Mouse (Mus musculus): ENCODE results near the gene Smpd1.
A peak's percentile ranks its signal among the peaks of the same experiment; 100 is the strongest.

Gene Smpd1

GRCm38 (mm10) chr7:105562317-105562716 is 8.2 kb downstream of the Smpd1 start:
- DNase-seq (ENCODE audit: low read depth): peak; percentile 22

GRCm38 (mm10) chr7:105563367-105563766 is 9.2 kb downstream of the Smpd1 start:
- no peak for DNase-seq (ENCODE audit: low read depth)

DNA sequence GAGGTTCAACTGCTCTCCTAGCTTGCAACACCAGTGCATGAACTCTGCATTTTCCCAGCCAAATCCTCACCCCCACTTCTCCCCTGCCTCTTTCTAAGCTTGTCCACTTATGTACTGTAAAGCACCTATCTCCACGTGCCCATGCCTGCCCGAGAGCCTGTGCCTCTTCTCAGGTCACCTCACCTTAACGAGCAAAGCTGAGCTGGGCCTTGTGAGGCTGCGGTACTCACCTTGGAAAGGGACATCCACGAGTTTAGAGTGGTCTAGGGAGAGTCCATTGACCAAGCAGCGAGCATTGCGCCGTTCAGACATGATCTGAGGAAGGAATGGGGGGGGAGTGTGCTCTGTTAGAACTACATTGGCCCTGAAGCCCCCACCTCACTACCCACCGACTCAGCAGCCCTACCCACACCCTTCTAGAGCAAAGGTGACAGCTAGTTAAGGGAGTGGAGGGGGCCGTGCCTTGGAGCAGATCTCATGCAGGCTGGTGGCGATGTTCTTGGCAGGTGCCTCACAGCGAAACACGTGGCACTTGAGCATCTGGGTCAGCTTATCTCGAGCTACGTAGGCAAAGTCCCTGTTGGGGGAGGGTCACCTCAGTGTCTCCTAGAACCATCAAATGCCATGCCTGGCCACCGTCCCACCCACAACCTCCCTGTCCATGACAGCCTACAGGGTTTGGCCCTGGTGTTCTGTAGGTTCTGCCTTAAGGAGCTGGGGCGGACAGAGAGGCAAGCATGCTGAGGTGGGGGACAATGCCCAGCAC is 11.1 kb downstream of the Smpd1 start:
- no peak for DNase-seq (ENCODE audit: low read depth)

GRCm38 (mm10) chr7:105568583-105568982 is 14.4 kb downstream of the Smpd1 start:
- no peak for DNase-seq (ENCODE audit: low read depth)

GRCm38 (mm10) chr7:105568988-105569471 is 14.9 kb downstream of the Smpd1 start:
- no peak for DNase-seq (ENCODE audit: low read depth)

DNA sequence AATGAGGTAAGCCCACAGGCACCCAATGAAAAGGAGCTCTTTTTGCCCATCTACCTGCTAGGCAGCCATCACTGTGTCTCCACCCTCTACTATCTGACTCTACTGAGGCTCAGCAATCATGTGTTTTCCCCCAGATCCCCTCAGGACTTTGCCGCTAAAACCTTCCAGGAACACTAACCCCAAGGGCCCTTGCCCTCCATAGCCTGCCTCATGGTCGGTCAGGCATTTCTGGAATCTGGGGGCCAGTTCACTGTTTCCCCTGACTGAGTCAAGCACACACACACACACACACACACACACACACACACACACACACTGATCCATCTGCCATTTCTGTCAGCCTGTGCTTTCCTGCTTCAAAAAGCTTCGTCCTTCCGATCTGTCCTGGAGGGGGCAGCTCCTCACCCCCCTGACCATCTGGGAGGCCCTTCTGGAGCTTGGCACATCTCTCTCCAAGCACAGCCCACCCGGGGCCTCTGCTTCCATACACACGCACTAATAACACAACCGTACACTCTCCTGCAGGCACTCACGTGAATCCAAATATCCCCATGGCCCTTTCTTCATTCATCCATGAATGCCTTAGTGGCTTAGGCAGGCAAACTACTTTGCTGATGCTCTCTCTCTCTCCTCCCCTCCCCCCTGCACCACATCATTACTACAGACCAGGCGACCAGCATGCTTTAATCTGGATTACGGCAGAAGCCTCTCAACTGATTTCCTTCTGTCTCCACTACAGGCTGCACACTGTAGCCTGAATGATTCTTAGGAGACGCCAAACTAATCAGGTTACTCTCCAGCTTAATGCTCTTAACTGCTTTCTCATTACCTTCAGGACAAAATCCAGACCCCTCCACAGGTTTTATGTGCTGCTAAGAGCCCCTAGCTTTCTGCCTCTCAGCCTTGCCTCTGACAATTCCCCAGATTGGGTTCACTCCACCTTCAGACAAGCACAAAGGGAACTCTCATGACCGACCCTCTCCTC is 15.6 kb downstream of the Smpd1 start:
- no peak for DNase-seq (ENCODE audit: low read depth)

DNA sequence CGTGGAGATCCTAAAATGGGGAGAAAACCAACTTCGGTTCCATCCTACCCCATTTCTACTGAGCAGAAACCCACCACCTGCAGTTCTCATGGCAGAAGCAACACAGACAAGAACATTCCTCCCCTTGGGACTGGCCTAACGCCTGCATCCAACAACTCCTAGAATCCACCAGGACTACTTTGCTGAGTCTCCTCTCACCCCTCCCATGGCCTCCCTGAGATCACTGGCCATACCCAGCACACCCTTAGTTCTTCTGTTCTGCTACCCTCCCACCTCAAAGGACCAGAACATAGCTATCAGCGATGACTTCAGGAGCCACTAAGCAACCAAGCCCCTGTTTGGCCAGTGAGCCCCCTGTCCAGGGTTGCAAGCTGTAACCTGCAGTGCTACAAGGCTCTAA is 16.6 kb downstream of the Smpd1 start:
- DNase-seq (ENCODE audit: low read depth): no peak

- DNase-seq (ENCODE audit: low read depth): no peak
Measured at GRCm38 (mm10) chr7:105572949-105573348, 18.8 kb downstream of the Smpd1 start.

- DNase-seq (ENCODE audit: low read depth): no peak
Measured at GRCm38 (mm10) chr7:105574537-105574936, 20.4 kb downstream of the Smpd1 start.

GRCm38 (mm10) chr7:105576166-105576748 is 22.1 kb downstream of the Smpd1 start:
- DNase-seq (ENCODE audit: low read depth): no peak

DNA sequence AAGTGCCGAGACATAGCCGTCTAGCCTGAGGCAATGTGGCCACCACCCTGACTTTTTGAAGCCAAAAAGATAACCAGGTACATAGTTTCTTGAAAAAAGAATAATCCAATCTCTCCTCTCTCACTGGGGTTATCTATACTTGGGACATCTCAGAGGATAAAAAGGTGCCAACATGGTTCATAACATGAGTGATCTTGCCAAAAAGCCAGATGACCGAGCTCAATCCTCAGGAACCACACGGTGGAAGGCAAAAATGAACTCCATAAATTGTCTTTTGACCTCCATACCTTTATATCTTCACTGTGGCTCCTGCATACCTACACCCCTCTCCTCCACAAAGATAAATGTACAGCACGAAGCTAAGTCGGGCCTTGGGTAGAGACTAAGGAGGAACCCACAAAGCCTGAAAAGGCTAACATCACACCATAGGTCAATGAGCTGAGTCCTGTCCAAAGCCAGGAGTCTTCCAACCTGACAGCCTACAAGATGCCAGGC is 23.3 kb downstream of the Smpd1 start:
- DNase-seq (ENCODE audit: low read depth): no peak

- DNase-seq (ENCODE audit: low read depth): no peak
Measured at GRCm38 (mm10) chr7:105578481-105578880, 24.3 kb downstream of the Smpd1 start.

GRCm38 (mm10) chr7:105580627-105581089 is 26.5 kb downstream of the Smpd1 start:
- DNase-seq (ENCODE audit: low read depth): no peak

DNA sequence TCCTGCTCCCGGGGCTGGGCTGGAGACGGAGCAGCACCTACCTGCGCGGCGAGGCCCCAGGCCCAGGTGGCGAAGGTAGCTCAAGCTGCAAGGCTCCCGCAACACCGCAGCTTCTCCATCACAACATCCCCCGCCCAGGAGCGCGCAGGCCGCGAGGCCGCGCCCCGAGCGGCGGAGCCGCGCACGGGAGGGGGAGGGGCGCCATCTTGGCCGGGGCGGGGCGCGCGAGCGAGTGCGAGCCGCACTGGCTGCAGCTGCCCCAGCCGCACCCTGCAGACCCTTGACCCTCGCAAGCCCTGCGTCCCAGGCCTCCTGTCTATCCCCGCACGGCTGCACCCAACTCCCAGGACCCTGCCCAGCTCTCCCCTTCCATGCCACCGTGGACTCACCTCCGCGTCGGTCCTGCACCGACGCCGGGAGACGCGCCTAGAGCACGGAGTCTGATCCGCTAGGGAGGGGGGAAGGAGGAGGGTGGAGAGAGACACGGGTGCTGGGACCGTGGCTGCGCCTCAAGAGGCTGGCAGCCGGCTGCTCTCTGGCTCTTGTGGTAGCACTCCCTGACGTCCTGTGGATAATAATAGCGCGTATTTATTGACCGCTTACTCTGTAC is 27.0 kb downstream of the Smpd1 start, which contains the start of gene Apbb1:
Gene Apbb1, minus strand, starts transcription at position 560 of the 610 bp plus-strand sequence.
- DNase-seq (ENCODE audit: low read depth): no peak

- no peak for DNase-seq (ENCODE audit: low read depth)
Measured at GRCm38 (mm10) chr7:105581959-105582358, 27.8 kb downstream of the Smpd1 start.

DNA sequence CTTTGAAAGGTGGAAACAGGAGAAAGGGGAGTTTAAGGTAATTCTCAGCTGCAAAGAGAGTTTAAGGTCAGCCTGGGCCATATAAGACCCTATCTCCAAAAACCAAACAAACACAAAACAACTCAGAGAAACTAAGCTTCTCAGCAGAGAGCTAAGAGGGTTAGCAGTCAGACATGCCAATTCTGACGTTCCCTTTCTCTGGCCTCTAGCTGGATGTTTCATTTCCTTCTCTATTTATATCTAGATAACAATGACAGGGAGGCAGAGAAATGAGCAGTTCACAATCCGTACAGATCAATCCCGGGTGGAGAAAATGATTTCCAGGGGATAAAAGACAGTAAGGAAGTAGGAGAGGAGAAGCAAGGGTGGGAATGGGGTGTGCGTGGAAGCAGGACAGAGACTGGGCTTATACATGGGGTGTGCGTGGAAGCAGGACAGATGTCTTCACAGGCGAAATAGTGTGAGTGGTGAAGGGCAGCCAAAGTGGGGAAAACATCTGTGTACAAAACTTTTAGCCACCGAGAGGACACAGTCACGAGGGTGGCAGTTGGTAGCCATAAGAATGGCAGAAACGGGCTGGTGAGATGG is 34.3 kb downstream of the Smpd1 start:
- no peak for DNase-seq (ENCODE audit: low read depth)

- no peak for DNase-seq (ENCODE audit: low read depth)
Measured at GRCm38 (mm10) chr7:105590097-105590496, 35.9 kb downstream of the Smpd1 start.

- DNase-seq (ENCODE audit: low read depth): peak; percentile 66
Measured at GRCm38 (mm10) chr7:105602860-105603623, 48.9 kb downstream of the Smpd1 start.

Measured in 416B (cell line).